Mouse (Mus musculus) heart, embryonic 13.5 days (tissue): ENCODE data around the gene Wipf1. TPM values are rescaled to one million over a fixed set of nuclear protein-coding genes. Genes with fewer than 3 reads are reported as not detected.
"Not testable (repeated sequence)": the region's sequence is repeated elsewhere in the genome, so short reads cannot be mapped to it uniquely, and the experiment has no call there.

Source experiments
- ATAC-seq: fragments of 200-750 bp; cut with Nextera tagmentation; 2 replicates; pipeline ENCODE4 v1.8.0; 2017; ENCODE audit warnings: moderate TSS enrichment; ENCODE audit not compliant: insufficient number of reproducible peaks, low FRiP score, low TSS enrichment; ENCODE audit errors: extremely low read depth
- H3K27ac ChIP-seq: fragments of 300-500 bp; sonication (generic); replicated peaks from 2 replicates; pipeline ENCODE4 v1.5.1; 2015; ENCODE audit warnings: moderate library complexity, mild to moderate bottlenecking, inconsistent platforms
- H3K27me3 ChIP-seq: fragments of 300-500 bp; sonication (generic); replicated peaks from 2 replicates; pipeline ENCODE4 v1.6.1; 2015; ENCODE audit warnings: mild to moderate bottlenecking, inconsistent platforms
- H3K36me3 ChIP-seq: fragments of 300-500 bp; sonication (generic); 2 replicates; pipeline ENCODE4 v1.6.1; 2015; ENCODE audit warnings: mild to moderate bottlenecking, inconsistent platforms
- H3K4me1 ChIP-seq: fragments of 300-500 bp; sonication (generic); 2 replicates; pipeline ENCODE4 v1.6.1; 2015; ENCODE audit warnings: inconsistent platforms
- H3K4me2 ChIP-seq: fragments of 300-500 bp; sonication (generic); 2 replicates; pipeline ENCODE4 v1.6.1; 2015; ENCODE audit warnings: inconsistent platforms, mild to moderate bottlenecking, moderate library complexity
- H3K4me3 ChIP-seq: fragments of 300-500 bp; sonication (generic); 2 replicates; pipeline ENCODE4 v1.5.1; 2015; ENCODE audit warnings: moderate library complexity, mild to moderate bottlenecking, inconsistent platforms
- H3K9ac ChIP-seq: fragments of 300-500 bp; sonication (generic); 2 replicates; pipeline ENCODE4 v1.6.1; 2015; ENCODE audit warnings: inconsistent platforms, mild to moderate bottlenecking, moderate library complexity
- H3K9me3 ChIP-seq: fragments of 300-500 bp; sonication (generic); 2 replicates; pipeline ENCODE4 v1.6.1; 2016; ENCODE audit warnings: inconsistent platforms
- WGBS: fragments of 180-500 bp; shearing (Covaris S2); methylation state at CpG from one replicate; pipeline ENCODE4 v1.1.7; 2015; ENCODE audit warnings: mixed read lengths; 5-methylcytosine and 5-hydroxymethylcytosine counted together
- polyA plus RNA-seq: library from polyadenylated mRNA; unstranded; fragments of >200 nt; fragmentation: Nextera tagmentation; extraction: Ambion mirVana; gene quantifications from 2 replicates; pipeline ENCODE4 v1.2.1, GENCODE M21; 2015

Wipf1 gene
- polyA plus RNA-seq, 1 experiment from 2014 or later, result 5.0 TPM

GRCm38 (mm10) chr2:73506337-73506736 lies 23.2 kb downstream of the Wipf1 start:
- WGBS, result 72% methylated on average over 4 of the region's 4 CpGs
- H3K36me3 ChIP-seq, H3K9ac ChIP-seq, H3K4me3 ChIP-seq, H3K9me3 ChIP-seq, H3K27me3 ChIP-seq, H3K4me2 ChIP-seq, ATAC-seq, H3K27ac ChIP-seq: not testable (repeated sequence)
- H3K4me1 ChIP-seq, result peaks cover 39% of the 10 kb centered on the region

GRCm38 (mm10) chr2:73502863-73503429 lies 26.6 kb downstream of the Wipf1 start:
- Histone ChIP-seq H3K9me3 (no peaks in the 10 kb centered on the region), H3K4me1 (peaks cover 27% of the 10 kb centered on the region), H3K27me3 (no peaks in the 10 kb centered on the region), H3K4me3 (no peak overlapping the region), H3K9ac (no peak overlapping the region), H3K36me3 (no peaks in the 10 kb centered on the region), H3K4me2 (peak overlapping the region; percentile 5; the same call in 1 of the 2 replicates), H3K27ac (peak overlapping the region; percentile 61)
- whole genome bisulfite sequencing, result 58% methylated on average over 10 of the region's 10 CpGs
- no peak for ATAC-seq

DNA sequence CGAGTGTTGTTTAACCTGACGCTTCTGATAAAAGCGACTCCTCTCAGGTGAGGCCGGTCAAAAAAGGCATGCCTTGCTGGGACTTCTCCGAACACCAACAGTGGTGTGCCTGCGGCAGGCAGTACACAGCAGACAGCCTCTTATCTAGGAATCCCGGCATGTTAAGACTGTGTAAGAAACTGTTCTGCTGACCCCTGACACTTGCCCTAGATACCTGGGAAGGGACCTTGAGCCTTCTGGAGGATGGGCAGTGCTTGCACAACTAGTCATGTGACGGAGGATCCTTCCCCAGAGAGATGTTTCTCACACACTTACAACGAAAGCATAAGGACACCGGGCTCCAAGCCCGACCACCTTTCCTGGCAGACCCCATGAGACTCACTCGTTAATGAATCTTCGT lies 28.7 kb downstream of the Wipf1 start:
- Histone ChIP-seq H3K4me1 (peaks cover 42% of the 10 kb centered on the region), H3K27ac (no peak overlapping the region), H3K4me2 (no peak overlapping the region), H3K36me3 (no peaks in the 10 kb centered on the region), H3K9ac (no peak overlapping the region), H3K4me3 (no peak overlapping the region), H3K27me3 (no peaks in the 10 kb centered on the region), H3K9me3 (no peaks in the 10 kb centered on the region)
- WGBS, result 45% methylated on average over 13 of the region's 13 CpGs
- no peak for ATAC-seq

- no peak for ATAC-seq
- Histone ChIP-seq H3K4me3 (no peak overlapping the region), H3K4me2 (no peak overlapping the region), H3K9ac (no peak overlapping the region), H3K27me3 (no peaks in the 10 kb centered on the region), H3K36me3 (no peaks in the 10 kb centered on the region), H3K27ac (no peak overlapping the region), H3K4me1 (peaks cover 45% of the 10 kb centered on the region), H3K9me3 (no peaks in the 10 kb centered on the region)
Observed at GRCm38 (mm10) chr2:73498322-73498721, 31.2 kb downstream of the Wipf1 start.

DNA sequence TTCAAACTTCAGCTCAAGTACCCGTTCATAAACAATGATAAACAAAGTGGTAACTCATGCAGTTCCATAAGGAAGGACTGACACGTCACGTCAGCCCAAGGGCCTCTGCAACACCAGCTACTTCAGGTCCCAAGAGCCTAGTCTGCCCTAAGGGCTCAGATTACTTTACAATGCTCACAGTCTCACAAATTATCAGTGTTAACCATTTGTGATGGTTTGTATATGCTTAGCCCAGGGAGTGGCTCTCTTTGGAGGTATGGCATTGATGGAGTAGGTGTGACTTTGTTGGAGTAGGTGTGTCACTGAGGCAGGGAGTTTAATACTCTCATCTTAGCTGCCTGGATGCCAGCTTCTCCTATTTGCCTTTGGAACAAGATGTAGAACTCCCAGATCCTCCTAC lies 32.0 kb downstream of the Wipf1 start:
- Histone ChIP-seq H3K4me2 (no peak overlapping the region), H3K27me3 (no peaks in the 10 kb centered on the region), H3K4me1 (peaks cover 45% of the 10 kb centered on the region), H3K27ac (no peak overlapping the region), H3K9me3 (no peaks in the 10 kb centered on the region), H3K9ac (no peak overlapping the region), H3K4me3 (no peak overlapping the region), H3K36me3 (no peaks in the 10 kb centered on the region)
- no peak for ATAC-seq
- 45% methylated on average over 3 of the region's 3 CpGs for WGBS

GRCm38 (mm10) chr2:73496944-73497343 lies 32.6 kb downstream of the Wipf1 start:
- peaks cover 42% of the 10 kb centered on the region for H3K4me1 ChIP-seq
- no peak overlapping the region for H3K4me2 ChIP-seq
- no peaks in the 10 kb centered on the region for H3K27me3 ChIP-seq
- H3K36me3 ChIP-seq, result no peaks in the 10 kb centered on the region
- no peak for ATAC-seq
- no peak overlapping the region for H3K9ac ChIP-seq
- H3K4me3 ChIP-seq, result no peak overlapping the region
- H3K9me3 ChIP-seq, result no peaks in the 10 kb centered on the region
- 70% methylated on average over 9 of the region's 9 CpGs for WGBS
- peak overlapping the region; percentile 57 for H3K27ac ChIP-seq

GRCm38 (mm10) chr2:73496329-73496685 lies 33.2 kb downstream of the Wipf1 start:
- Histone ChIP-seq H3K4me2 (peak overlapping the region; percentile 44; the same call in 1 of the 2 replicates), H3K27ac (peak overlapping the region; percentile 57), H3K9ac (no peak overlapping the region), H3K9me3 (no peaks in the 10 kb centered on the region), H3K4me3 (no peak overlapping the region), H3K36me3 (no peaks in the 10 kb centered on the region), H3K27me3 (no peaks in the 10 kb centered on the region), H3K4me1 (peaks cover 48% of the 10 kb centered on the region)
- 51% methylated on average over 4 of the region's 4 CpGs for WGBS
- no peak for ATAC-seq

GRCm38 (mm10) chr2:73495617-73496328 lies 33.8 kb downstream of the Wipf1 start:
- H3K4me1 ChIP-seq, result peaks cover 50% of the 10 kb centered on the region
- H3K4me2 ChIP-seq, result peak overlapping the region; percentile 44
- WGBS, result 40% methylated on average over 16 of the region's 16 CpGs
- H3K36me3 ChIP-seq, result no peaks in the 10 kb centered on the region
- H3K27me3 ChIP-seq, result no peaks in the 10 kb centered on the region
- H3K27ac ChIP-seq, result peak overlapping the region; percentile 57
- no peak overlapping the region; the same call in 1 of the 2 replicates for H3K9ac ChIP-seq
- no peak overlapping the region for H3K4me3 ChIP-seq
- no peaks in the 10 kb centered on the region for H3K9me3 ChIP-seq
- ATAC-seq, result no peak

DNA sequence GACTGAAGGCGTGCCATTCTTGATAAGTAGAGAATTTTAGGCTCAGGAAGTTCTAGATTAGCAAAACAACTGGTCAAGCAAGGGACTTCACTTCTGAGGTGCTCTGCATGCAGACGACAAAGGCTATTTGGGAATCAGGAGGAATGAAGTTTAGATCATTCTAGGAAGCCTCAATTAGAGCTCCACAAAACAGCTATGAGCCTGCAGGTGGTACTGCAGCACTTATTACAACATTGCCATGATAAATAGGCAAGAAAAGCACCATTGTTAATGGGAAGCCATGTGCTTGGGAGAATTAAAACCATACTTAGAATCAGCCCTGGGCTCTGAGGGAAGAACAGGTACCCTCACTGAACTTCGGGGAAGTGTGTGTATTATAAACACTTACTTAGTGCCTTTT lies 36.0 kb downstream of the Wipf1 start:
- WGBS, result 50% methylated on average over 3 of the region's 3 CpGs

GRCm38 (mm10) chr2:73491442-73492241 lies 37.9 kb downstream of the Wipf1 start:
- ATAC-seq, result no peak
- no peaks in the 10 kb centered on the region for H3K27me3 ChIP-seq
- peaks cover 48% of the 10 kb centered on the region for H3K4me1 ChIP-seq
- peak overlapping the region; percentile 68 for H3K27ac ChIP-seq
- H3K9ac ChIP-seq, result no peak overlapping the region
- no peak overlapping the region for H3K4me3 ChIP-seq
- no peak overlapping the region for H3K4me2 ChIP-seq
- H3K36me3 ChIP-seq, result no peaks in the 10 kb centered on the region
- H3K9me3 ChIP-seq, result no peaks in the 10 kb centered on the region
- 42% methylated on average over 9 of the region's 9 CpGs for WGBS

More for the DNA sequence above, 36.0 kb downstream of the Wipf1 start:
- no peaks in the 10 kb centered on the region for H3K9me3 ChIP-seq
- no peak for ATAC-seq
- peaks cover 53% of the 10 kb centered on the region for H3K4me1 ChIP-seq
- no peaks in the 10 kb centered on the region for H3K36me3 ChIP-seq
- H3K27ac ChIP-seq, result no peak overlapping the region
- H3K4me3 ChIP-seq, result no peak overlapping the region
- no peak overlapping the region for H3K4me2 ChIP-seq
- H3K9ac ChIP-seq, result 0 out of 2 replicates have a peak overlapping the region, but pooled peaks have one; percentile 14
- no peaks in the 10 kb centered on the region for H3K27me3 ChIP-seq

DNA sequence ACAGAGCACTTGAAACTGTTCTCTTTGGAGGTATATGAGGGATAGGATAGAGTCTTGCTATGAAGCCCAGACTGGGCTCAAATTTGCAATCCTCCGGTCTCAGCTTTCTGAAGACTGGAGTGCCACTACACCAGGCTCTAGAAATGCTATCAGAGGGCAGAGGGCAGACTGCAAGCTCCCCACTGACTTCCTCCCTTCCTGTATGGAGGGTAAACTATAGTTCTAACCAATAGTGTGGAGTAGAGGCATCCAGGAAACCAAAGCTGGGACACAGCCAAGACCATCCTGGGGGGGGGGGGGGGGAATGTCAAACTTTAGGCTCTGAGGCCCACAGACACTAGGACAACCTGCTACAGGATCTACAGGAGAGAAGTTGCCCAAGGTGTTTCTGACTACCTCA lies 39.1 kb downstream of the Wipf1 start:
- no peaks in the 10 kb centered on the region for H3K9me3 ChIP-seq
- H3K4me1 ChIP-seq, result peaks cover 48% of the 10 kb centered on the region
- no peaks in the 10 kb centered on the region for H3K27me3 ChIP-seq
- peak overlapping the region; percentile 68 for H3K27ac ChIP-seq
- no peak; the same call in 1 of the 2 replicates for ATAC-seq
- H3K36me3 ChIP-seq, result no peaks in the 10 kb centered on the region
- H3K4me2 ChIP-seq, result no peak overlapping the region
- no peak overlapping the region for H3K4me3 ChIP-seq
- WGBS, result 74% methylated on average over 1 of the region's 1 CpGs
- no peak overlapping the region for H3K9ac ChIP-seq
